Mouse (Mus musculus) adrenal gland, postnatal 14 days (tissue): ENCODE results near the gene Slit2. TPM values are rescaled to one million over a fixed set of nuclear protein-coding genes. Genes with fewer than 3 reads are reported as not detected.

Source experiments
- microRNA-seq, 2 experiments: library from miRNA; unstranded; fragments of <30 nt; microRNA quantifications; one replicate each; pipeline ENCODE4 v1.2.0; 2021
- total RNA-seq: library from RNA; stranded (reverse); gene quantifications from 2 replicates; pipeline ENCODE4 v1.2.3, GENCODE M21; 2021

Gene Slit2
- total RNA-seq, 1 experiment from 2014 or later = 15.2 TPM

Small RNAs within 50 kb of the gene (microRNA-seq; reads per million reads assigned to microRNA genes)
- gene Mir218-1 = 16.4 to 26.0 reads per million in 2 experiments
